Mouse (Mus musculus): Measurements from ENCODE around the gene Gga1.

Gga1 gene

GRCm38 (mm10) chr15:78908399-78908798 lies 31.4 kb downstream of the Gga1 start:
- no peak for DNase-seq (ENCODE audit: inconsistent age in 2 of 2, low spot score in 1 of 2)

- DNase-seq (ENCODE audit: inconsistent age in 2 of 2, low spot score in 1 of 2): no peak
Measured at GRCm38 (mm10) chr15:78908982-78909381, 32.0 kb downstream of the Gga1 start.

- DNase-seq (ENCODE audit: inconsistent age in 2 of 2, low spot score in 1 of 2): peak in 1 of 2 experiments; percentile 61
Measured at GRCm38 (mm10) chr15:78912040-78912439, 35.0 kb downstream of the Gga1 start.

- DNase-seq (ENCODE audit: inconsistent age in 2 of 2, low spot score in 1 of 2): peak; percentile 95
Measured at GRCm38 (mm10) chr15:78913632-78914090, 36.7 kb downstream of the Gga1 start, which contains the start of gene Pdxp. TSS of gene Pdxp (plus strand) at chr15:78913919.

GRCm38 (mm10) chr15:78914091-78914822 lies 37.3 kb downstream of the Gga1 start:
- peak; percentile 55 to 60 for DNase-seq (ENCODE audit: inconsistent age in 2 of 2, low spot score in 1 of 2)

GRCm38 (mm10) chr15:78914823-78915659 lies 38.1 kb downstream of the Gga1 start:
- peak in 1 of 2 experiments; percentile 52 for DNase-seq (ENCODE audit: inconsistent age in 2 of 2, low spot score in 1 of 2)

GRCm38 (mm10) chr15:78915660-78916017 lies 38.6 kb downstream of the Gga1 start:
- DNase-seq (ENCODE audit: inconsistent age in 2 of 2, low spot score in 1 of 2): peak; percentile 71 to 90

- peak in 1 of 2 experiments; percentile 27 for DNase-seq (ENCODE audit: inconsistent age in 2 of 2, low spot score in 1 of 2)
Measured at GRCm38 (mm10) chr15:78916052-78916826, 39.2 kb downstream of the Gga1 start.

- peak in 1 of 2 experiments; percentile 27 for DNase-seq (ENCODE audit: inconsistent age in 2 of 2, low spot score in 1 of 2)
Measured at GRCm38 (mm10) chr15:78918126-78918525, 41.1 kb downstream of the Gga1 start.

GRCm38 (mm10) chr15:78919914-78920313 lies 42.9 kb downstream of the Gga1 start:
- peak; percentile 41 to 71 for DNase-seq (ENCODE audit: inconsistent age in 2 of 2, low spot score in 1 of 2)

GRCm38 (mm10) chr15:78922700-78923099 lies 45.7 kb downstream of the Gga1 start:
- DNase-seq (ENCODE audit: inconsistent age in 2 of 2, low spot score in 1 of 2): no peak

GRCm38 (mm10) chr15:78923585-78923984 lies 46.6 kb downstream of the Gga1 start:
- DNase-seq (ENCODE audit: inconsistent age in 2 of 2, low spot score in 1 of 2): peak in 1 of 2 experiments; percentile 17

GRCm38 (mm10) chr15:78925129-78925528 lies 48.1 kb downstream of the Gga1 start:
- DNase-seq (ENCODE audit: inconsistent age in 2 of 2, low spot score in 1 of 2): peak; percentile 69 to 86

- peak; percentile 93 to 97 for DNase-seq (ENCODE audit: inconsistent age in 2 of 2, low spot score in 1 of 2)
Measured at GRCm38 (mm10) chr15:78926021-78926919, 49.3 kb downstream of the Gga1 start, which contains the start of gene Lgals1. TSS of gene Lgals1 (plus strand) at chr15:78926725.

- DNase-seq (ENCODE audit: inconsistent age in 2 of 2, low spot score in 1 of 2): peak; percentile 63 to 80
Measured at GRCm38 (mm10) chr15:78927021-78927787, 50.2 kb downstream of the Gga1 start.

GRCm38 (mm10) chr15:78927788-78928457 lies 50.9 kb downstream of the Gga1 start:
- DNase-seq (ENCODE audit: inconsistent age in 2 of 2, low spot score in 1 of 2): peak; percentile 86 to 90

- peak in 1 of 2 experiments; percentile 43 for DNase-seq (ENCODE audit: inconsistent age in 2 of 2, low spot score in 1 of 2)
Measured at GRCm38 (mm10) chr15:78928539-78928938, 51.5 kb downstream of the Gga1 start.

GRCm38 (mm10) chr15:78930192-78930706 lies 53.3 kb downstream of the Gga1 start:
- peak in 1 of 2 experiments; percentile 42 for DNase-seq (ENCODE audit: inconsistent age in 2 of 2, low spot score in 1 of 2)

Measured in adrenal gland, adult (tissue).